Mouse (Mus musculus) erythroblast, embryonic 14.5 days (primary cell): ENCODE data around the gene Ankrd23.

Experiments
- GATA1 ChIP-seq: IDR thresholded peaks from 2 replicates; pipeline ENCODE4 v1.6.1; 2012; ENCODE audit warnings: low read length, inconsistent platforms, mixed read lengths
- TAL1 ChIP-seq: IDR thresholded peaks from 3 replicates; pipeline ENCODE4 v1.6.1; 2012; ENCODE audit warnings: low read length, inconsistent platforms, mixed read lengths

DNA sequence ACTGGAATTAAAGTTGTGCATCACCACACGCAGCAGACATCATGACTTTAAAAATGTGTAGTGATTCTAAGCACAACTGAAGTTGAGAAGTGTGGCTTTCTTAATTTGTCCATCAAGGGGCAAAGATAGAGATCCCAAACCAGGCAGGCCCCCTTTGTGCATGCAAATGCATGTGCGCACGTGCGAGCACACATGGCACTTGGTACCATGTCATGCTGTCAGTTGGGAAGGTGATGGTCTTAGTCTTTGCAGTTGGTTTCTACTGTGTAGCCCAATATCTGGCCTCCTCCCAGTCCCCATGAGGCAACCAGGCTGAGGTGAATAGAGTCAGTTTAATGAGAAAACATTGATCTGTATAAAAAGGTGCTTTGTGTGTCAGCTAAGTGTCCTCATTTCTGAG, 6.8 kb downstream of the Ankrd23 start:
- TF ChIP-seq TAL1 (no peak), GATA1 (no peak)
